Mouse (Mus musculus): Measurements from ENCODE around the gene Fbxl17. TPM values are rescaled to one million over a fixed set of nuclear protein-coding genes. Genes with fewer than 3 reads are reported as not detected.

Gene Fbxl17
- polyA plus RNA-seq, 1 experiment from 2014 or later: 5.7 TPM

DNA sequence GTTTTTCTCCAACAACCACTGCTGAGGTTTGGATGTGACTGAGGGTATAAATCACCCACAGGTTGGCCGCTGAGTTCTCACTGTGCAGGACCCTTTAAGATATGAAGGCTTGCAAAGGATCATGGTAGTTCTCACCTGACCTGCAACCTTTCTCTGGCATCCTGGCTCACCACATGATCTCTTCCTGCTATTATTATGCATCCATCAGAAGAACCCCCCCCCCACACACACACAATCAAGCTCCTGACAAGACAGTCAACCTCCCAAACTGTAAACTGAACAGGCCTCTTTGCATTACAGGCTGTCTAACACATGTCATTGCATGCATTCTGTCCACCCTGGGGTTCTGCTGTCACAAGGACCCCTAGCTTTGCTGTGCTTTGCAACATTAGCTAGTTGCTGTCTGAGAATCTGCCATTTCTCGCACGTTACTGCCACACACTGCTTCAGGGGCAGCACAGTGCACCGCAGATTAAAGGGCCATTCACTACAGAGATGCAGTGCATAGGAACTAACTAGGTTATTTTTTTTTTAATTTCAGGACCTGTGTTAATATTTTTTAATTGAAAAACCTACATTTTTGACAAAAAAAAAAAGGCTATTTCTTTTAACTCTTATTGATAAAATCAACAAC is 148.8 kb downstream of the Fbxl17 start:
- no peak overlapping the region for H3K9ac ChIP-seq
- no peaks in the 10 kb centered on the region for H3K4me1 ChIP-seq
- no peak for ATAC-seq (replicated peaks; ENCODE audit: low FRiP score)
- no peak overlapping the region for H3K27ac ChIP-seq
- H3K27me3 ChIP-seq: no peaks in the 10 kb centered on the region
- no peaks in the 10 kb centered on the region for H3K9me3 ChIP-seq (replicated peaks)
- peaks cover 9% of the 10 kb centered on the region for H3K36me3 ChIP-seq
- no peak overlapping the region for H3K4me3 ChIP-seq (replicated peaks)
- no peak overlapping the region for H3K4me2 ChIP-seq
- WGBS: 68% methylated on average over 4 of the region's 4 CpGs

DNA sequence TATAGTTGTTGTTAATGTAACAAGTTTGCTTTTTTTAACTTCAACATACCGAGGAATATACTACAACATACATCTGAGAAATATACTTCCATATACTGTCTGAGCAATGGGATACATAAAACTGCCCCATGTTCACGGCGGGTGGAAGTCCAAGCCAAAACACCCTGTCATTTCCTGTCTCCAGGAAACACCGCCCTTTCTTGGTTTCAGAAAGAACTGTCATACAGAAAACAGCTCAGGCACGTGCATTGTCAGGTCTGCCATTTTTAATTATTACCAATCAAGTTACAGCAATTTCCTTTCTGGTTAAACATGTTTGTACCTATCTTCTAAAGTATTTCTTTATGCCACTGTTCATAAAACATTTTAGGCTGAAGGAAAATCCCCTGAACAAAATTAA is 155.7 kb downstream of the Fbxl17 start:
- H3K4me2 ChIP-seq: no peak overlapping the region
- no peaks in the 10 kb centered on the region for H3K4me1 ChIP-seq
- no peak overlapping the region for H3K4me3 ChIP-seq (replicated peaks)
- H3K9me3 ChIP-seq (replicated peaks): no peaks in the 10 kb centered on the region
- H3K27ac ChIP-seq: no peak overlapping the region
- no peak for ATAC-seq (replicated peaks; ENCODE audit: low FRiP score)
- H3K9ac ChIP-seq: no peak overlapping the region
- H3K27me3 ChIP-seq: no peaks in the 10 kb centered on the region
- H3K36me3 ChIP-seq: peaks cover 9% of the 10 kb centered on the region
- WGBS: 65% methylated on average over 5 of the region's 5 CpGs

DNA sequence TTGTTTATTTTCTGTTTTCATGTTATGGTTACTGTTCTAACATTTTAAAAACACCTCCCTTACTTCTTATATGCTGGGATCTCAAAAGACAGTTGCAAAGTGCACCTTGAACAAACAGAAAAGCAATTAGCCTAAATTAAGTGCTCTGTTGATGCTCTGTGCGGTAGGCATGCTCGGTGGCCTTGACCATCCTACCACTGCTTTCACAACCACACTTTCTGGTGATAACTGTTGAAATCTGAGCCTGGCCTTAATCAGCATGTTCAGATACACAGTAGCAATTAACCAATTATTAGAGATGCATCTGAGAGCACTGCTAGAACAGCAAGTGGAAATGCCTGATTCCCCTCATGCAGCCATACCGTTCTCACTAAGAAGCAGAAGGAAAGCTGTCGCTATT is 156.7 kb downstream of the Fbxl17 start:
- WGBS: 89% methylated on average over 4 of the region's 4 CpGs
- Histone ChIP-seq H3K9me3 (replicated peaks) (no peaks in the 10 kb centered on the region), H3K36me3 (peaks cover 9% of the 10 kb centered on the region), H3K27ac (no peak overlapping the region), H3K4me3 (replicated peaks) (no peak overlapping the region), H3K4me2 (no peak overlapping the region), H3K27me3 (no peaks in the 10 kb centered on the region), H3K4me1 (no peaks in the 10 kb centered on the region), H3K9ac (no peak overlapping the region)
- ATAC-seq (replicated peaks; ENCODE audit: low FRiP score): no peak

DNA sequence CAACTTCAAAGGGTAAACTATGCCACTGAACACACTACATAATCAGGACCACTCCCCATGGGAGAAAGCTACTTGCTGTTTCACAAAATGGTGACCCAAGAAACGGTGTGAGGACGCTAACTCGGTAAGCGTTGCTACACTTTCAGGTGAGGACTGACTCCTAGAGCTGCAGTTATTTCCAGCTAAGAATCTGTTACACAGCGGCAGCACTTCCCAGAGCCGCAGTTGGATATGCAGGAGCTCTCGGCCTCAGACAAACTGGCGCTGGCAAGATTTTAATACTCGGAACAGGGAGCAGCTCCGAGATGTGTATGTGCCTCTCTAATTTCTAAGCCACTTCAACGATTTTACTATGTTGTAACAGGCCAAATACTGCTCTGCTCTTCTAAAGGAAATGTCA is 157.4 kb downstream of the Fbxl17 start:
- Histone ChIP-seq H3K36me3 (peaks cover 9% of the 10 kb centered on the region), H3K9me3 (replicated peaks) (no peaks in the 10 kb centered on the region), H3K4me3 (replicated peaks) (no peak overlapping the region), H3K27ac (no peak overlapping the region), H3K27me3 (no peaks in the 10 kb centered on the region), H3K4me2 (no peak overlapping the region), H3K4me1 (no peaks in the 10 kb centered on the region), H3K9ac (no peak overlapping the region)
- ATAC-seq (replicated peaks; ENCODE audit: low FRiP score): no peak
- WGBS: 91% methylated on average over 11 of the region's 11 CpGs

DNA sequence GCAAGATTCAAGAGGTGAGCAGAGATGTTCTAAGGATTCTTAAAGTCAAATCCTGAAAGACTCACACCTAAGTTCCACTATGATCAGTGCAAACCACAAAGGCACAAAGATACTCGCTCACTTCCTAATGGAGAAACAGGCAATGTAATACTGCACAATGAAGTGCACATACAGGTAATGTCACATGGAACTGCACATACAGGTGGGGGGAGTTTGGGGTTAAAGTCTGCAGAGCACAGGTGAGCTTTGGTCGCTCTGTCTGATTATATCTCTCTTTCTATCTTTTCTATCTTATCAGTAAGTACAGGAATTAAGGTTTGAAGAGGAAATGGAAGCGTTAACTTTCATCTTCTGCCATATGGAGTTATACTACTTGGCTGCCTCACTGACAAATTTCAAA is 158.6 kb downstream of the Fbxl17 start:
- no peak for ATAC-seq (replicated peaks; ENCODE audit: low FRiP score)
- Histone ChIP-seq H3K4me1 (no peaks in the 10 kb centered on the region), H3K27me3 (no peaks in the 10 kb centered on the region), H3K27ac (no peak overlapping the region), H3K9ac (no peak overlapping the region), H3K4me2 (no peak overlapping the region), H3K9me3 (replicated peaks) (no peaks in the 10 kb centered on the region), H3K4me3 (replicated peaks) (no peak overlapping the region), H3K36me3 (no peaks in the 10 kb centered on the region)
- 88% methylated on average over 3 of the region's 3 CpGs for WGBS

DNA sequence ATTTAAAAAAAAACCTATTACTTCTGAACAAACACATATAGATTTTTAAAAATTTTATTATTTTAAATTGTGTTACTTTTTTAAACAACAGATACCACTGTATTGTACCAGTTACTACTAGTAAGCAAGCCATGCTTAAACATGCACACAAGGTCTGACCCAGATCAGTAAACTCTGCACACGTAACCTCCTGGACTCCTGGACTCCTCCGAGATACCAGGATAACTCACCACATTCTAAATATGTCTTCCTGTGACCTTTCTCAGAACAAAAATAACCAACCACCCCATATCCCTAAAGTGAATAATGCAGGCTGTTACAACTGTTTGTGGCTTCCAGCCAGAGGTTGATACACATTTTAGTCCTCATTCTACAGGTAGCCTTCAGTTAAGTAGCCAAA is 170.9 kb downstream of the Fbxl17 start:
- Histone ChIP-seq H3K9ac (no peak overlapping the region), H3K4me1 (no peaks in the 10 kb centered on the region), H3K4me2 (no peak overlapping the region), H3K27me3 (no peaks in the 10 kb centered on the region), H3K36me3 (no peaks in the 10 kb centered on the region), H3K27ac (no peak overlapping the region), H3K4me3 (replicated peaks) (no peak overlapping the region), H3K9me3 (replicated peaks) (no peaks in the 10 kb centered on the region)
- ATAC-seq (replicated peaks; ENCODE audit: low FRiP score): no peak
- 83% methylated on average over 2 of the region's 2 CpGs for WGBS

DNA sequence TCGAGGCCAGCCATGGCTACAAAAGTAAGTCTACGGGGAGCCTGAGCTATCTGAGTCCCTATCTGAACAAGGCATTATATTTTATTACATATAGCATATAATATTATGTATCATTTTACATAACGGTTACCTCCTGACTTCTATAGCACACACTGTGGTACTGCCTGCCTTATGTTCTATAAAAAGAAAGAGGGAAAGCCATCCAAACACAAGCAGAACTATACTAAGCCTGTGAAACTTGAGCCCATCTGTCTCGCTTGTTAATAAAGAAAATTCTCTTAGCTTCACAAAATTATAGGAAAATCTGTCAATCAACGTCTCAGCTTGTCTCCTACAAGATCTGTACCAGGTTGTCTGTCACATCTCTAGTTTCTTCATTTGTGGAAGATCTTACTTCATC is 173.6 kb downstream of the Fbxl17 start:
- WGBS: 88% methylated on average over 5 of the region's 5 CpGs
- no peak overlapping the region for H3K4me2 ChIP-seq
- ATAC-seq (replicated peaks; ENCODE audit: low FRiP score): no peak
- H3K27me3 ChIP-seq: no peaks in the 10 kb centered on the region
- no peak overlapping the region for H3K27ac ChIP-seq
- no peak overlapping the region for H3K9ac ChIP-seq
- H3K9me3 ChIP-seq (replicated peaks): no peaks in the 10 kb centered on the region
- peaks cover 4% of the 10 kb centered on the region for H3K4me1 ChIP-seq
- no peak overlapping the region for H3K4me3 ChIP-seq (replicated peaks)
- H3K36me3 ChIP-seq: no peaks in the 10 kb centered on the region

DNA sequence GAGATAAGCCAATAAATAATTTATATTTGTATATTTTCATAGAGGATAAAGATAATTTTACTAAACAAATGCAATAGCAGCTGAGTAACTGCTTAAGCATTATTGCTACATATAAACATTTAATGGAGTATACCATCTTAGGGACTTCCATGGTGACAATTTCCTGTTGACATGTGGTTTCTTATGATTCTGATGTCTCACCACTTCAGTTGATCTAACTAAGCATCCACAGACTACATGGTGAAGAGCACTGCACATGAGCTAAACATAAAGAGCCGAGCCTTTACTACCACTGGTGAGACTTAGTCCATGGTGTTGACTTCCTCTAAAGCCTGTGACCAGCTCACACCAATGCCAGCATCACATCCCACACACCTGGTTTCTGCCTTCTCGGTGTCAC is 175.1 kb downstream of the Fbxl17 start:
- no peak overlapping the region for H3K4me2 ChIP-seq
- no peaks in the 10 kb centered on the region for H3K27me3 ChIP-seq
- peaks cover 6% of the 10 kb centered on the region for H3K4me1 ChIP-seq
- no peaks in the 10 kb centered on the region for H3K9me3 ChIP-seq (replicated peaks)
- H3K9ac ChIP-seq: no peak overlapping the region
- WGBS: 81% methylated on average over 2 of the region's 2 CpGs
- H3K27ac ChIP-seq: no peak overlapping the region
- H3K4me3 ChIP-seq (replicated peaks): no peak overlapping the region
- no peaks in the 10 kb centered on the region for H3K36me3 ChIP-seq
- no peak for ATAC-seq (replicated peaks; ENCODE audit: low FRiP score)

DNA sequence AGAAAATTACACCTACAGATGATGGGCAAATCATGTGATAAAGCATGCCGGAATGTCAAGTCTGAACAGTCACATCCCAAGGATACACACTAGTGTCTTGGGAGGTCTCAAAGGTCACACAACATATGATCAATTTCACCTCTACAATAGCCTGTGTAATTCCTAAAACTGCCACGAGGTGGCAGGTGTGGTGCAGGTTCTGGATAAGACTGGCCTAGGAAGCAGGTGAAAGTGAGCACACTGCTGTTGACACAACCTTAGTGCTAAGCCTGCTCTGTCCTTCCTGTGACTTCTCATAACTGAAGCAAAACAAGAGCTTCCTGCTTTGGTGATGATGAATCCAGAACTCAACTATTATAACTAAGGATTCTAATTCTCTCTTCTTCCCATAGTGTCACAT is 175.8 kb downstream of the Fbxl17 start:
- 34% methylated on average over 2 of the region's 2 CpGs for WGBS

DNA sequence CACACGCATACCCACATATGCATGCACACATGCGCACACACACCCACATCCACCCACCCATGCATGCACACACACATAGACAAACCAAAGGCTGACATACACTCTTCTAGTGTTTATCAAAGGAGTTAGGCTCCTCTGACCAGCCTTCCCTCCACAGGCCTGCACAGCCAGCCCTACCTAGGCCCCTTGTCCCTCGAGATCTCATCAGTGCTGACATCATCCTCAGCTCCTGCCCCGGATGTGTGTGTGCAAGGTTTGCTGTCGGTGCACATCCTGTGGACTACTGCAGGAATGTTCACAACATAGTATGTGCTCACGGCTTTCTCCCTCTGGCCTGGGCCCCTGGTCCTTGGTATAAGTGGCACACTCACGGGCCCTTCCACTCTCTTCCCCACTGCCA is 177.0 kb downstream of the Fbxl17 start:
- peaks cover 6% of the 10 kb centered on the region for H3K4me1 ChIP-seq
- no peaks in the 10 kb centered on the region for H3K27me3 ChIP-seq
- H3K9ac ChIP-seq: no peak overlapping the region
- no peak for ATAC-seq (replicated peaks; ENCODE audit: low FRiP score)
- H3K9me3 ChIP-seq (replicated peaks): no peaks in the 10 kb centered on the region
- H3K4me2 ChIP-seq: no peak overlapping the region
- 84% methylated on average over 7 of the region's 7 CpGs for WGBS
- no peak overlapping the region for H3K4me3 ChIP-seq (replicated peaks)
- H3K36me3 ChIP-seq: no peaks in the 10 kb centered on the region
- H3K27ac ChIP-seq: no peak overlapping the region

More for the DNA sequence above, 175.8 kb downstream of the Fbxl17 start:
- ATAC-seq (replicated peaks; ENCODE audit: low FRiP score): peak; percentile 75
- H3K27ac ChIP-seq: no peak overlapping the region
- no peak overlapping the region for H3K4me3 ChIP-seq (replicated peaks)
- no peak overlapping the region for H3K4me2 ChIP-seq
- H3K27me3 ChIP-seq: no peaks in the 10 kb centered on the region
- no peaks in the 10 kb centered on the region for H3K36me3 ChIP-seq
- H3K9me3 ChIP-seq (replicated peaks): no peaks in the 10 kb centered on the region
- no peak overlapping the region for H3K9ac ChIP-seq
- peaks cover 6% of the 10 kb centered on the region for H3K4me1 ChIP-seq

DNA sequence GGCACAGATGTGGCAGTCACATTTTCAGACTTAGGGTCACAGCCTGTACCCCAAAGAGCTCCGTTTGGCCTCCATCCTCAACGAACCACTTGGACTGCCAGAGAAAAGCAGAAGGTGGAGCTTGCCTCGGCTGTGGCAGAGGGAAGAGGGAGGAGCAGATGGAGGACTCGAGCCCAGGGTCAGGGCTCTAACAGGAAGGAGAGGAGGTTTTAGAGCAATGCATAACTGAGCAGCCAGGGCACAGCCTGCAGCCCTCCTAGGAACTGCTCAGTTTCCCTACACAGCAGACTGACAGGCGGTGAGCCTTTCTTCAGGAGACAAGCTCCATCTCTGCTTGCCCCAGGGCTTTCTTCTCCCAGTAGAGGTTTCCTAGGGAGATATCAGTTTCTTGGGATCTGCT is 178.5 kb downstream of the Fbxl17 start:
- Histone ChIP-seq H3K4me3 (replicated peaks) (no peak overlapping the region), H3K27me3 (no peaks in the 10 kb centered on the region), H3K4me2 (no peak overlapping the region), H3K4me1 (peaks cover 10% of the 10 kb centered on the region), H3K9ac (no peak overlapping the region), H3K27ac (no peak overlapping the region), H3K36me3 (no peaks in the 10 kb centered on the region), H3K9me3 (replicated peaks) (no peaks in the 10 kb centered on the region)
- ATAC-seq (replicated peaks; ENCODE audit: low FRiP score): no peak
- WGBS: 29% methylated on average over 5 of the region's 5 CpGs

DNA sequence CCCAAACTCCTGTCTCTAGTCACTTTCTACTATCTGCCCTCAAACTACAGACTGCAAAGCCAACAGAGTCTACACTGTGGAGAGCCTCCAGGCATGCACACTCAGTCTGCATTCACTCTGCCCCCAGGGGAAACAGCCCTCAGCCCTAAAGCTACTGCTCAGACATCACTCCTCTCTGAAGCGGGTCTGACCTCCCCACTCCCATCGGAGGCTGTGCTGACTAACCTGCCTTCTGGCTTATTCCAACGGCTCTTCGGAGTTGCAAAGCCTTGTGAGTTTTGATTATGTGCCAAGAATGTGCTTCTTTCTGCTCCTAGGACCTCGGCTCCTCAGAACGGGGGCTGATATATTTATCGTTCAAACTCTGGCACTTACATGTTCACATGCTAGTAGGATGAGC is 182.3 kb downstream of the Fbxl17 start:
- Histone ChIP-seq H3K36me3 (0 out of 2 replicates have a peak, but pooled peaks cover 2% of the 10 kb centered on the region), H3K4me3 (replicated peaks) (no peak overlapping the region), H3K27me3 (no peaks in the 10 kb centered on the region), H3K4me2 (no peak overlapping the region), H3K27ac (no peak overlapping the region), H3K9me3 (replicated peaks) (0 out of 2 replicates have a peak, but pooled peaks cover 3% of the 10 kb centered on the region), H3K9ac (no peak overlapping the region), H3K4me1 (peaks cover 12% of the 10 kb centered on the region)
- ATAC-seq (replicated peaks; ENCODE audit: low FRiP score): no peak
- WGBS: 48% methylated on average over 7 of the region's 7 CpGs
